Mouse (Mus musculus) urinary bladder, adult 18-20 months (tissue): ENCODE results near the gene Mmp27.

ENCODE experiments used
- DNase-seq, 2 experiments: peaks; one replicate each; pipeline ENCODE4 v3.0.0; 2022; ENCODE audit warnings: low spot score in 2 of 2, mixed read lengths in 2 of 2

The Mmp27 gene

DNA sequence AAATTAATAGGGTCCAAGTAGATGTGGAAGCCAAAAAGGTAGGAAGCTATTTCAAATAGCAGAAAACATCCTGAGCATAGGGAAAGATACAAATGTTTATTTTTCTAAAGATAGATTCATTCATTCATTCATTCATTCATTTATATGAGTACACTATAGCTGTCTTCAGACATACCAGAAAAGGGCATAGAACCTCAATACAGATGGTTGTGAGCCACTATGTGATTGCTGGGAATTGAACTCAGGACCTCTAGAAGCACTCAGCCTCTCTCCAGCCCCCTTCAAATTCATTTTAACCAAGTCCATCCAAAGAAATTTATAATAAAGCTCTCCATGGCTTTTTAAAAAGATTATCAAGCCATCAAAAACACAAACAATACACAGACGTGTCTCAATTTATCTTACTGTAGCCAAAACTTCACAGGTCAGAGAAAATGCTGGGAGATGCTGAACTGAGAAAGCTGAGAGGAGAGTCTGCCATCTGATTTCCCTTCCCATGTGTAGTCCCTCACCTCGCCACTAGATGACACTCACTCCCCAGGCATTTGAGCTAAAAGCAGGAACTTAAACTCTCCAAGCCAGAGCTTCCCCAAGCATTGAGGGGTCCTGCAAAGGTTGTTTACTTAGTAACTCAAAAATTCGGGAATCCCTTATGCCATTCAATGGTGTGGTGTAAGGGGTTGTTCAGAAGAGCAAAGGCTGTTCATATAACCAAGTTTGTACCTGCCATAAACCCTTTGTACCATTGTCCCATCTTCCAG, 32.0 kb downstream of the Mmp27 start:
- DNase-seq, result peak; percentile 24 to 57

DNA sequence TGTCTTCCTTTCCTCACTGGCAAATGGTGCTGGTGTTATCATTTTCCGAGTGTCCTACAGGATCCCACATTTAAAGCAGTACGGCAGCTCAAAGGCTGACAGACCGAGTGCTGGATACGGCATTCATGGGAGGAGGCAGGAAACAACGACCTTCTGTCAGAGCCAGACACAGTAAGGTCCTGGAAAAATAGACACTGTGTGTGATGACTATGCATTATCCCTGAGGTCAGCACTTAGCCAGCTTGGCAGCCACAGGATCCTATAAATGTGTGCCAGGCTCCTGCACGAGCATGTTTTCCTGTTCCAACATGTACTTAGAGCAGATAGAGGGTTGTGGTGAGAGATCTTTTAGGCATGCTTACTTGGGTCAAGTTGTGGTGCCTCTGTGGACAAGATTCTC, 32.8 kb downstream of the Mmp27 start:
- no peak for DNase-seq

DNA sequence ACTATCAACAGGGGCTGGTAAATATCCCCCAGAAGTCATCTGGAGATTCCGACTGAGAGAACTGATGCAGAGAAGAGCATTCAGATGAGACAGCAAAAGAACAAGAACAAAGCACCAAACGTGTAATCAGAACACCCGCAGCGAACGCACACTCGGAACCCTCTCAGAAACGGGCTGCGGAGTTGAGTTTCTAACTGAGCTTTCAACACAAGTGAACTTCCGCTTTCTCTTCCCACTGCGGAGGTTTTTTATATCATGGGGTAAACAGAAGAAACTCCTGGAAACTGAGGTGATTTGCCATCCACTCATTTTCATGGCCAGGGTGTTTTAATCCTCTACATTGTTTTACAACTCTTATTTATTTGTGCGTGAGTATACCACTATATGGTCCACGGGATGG, 34.4 kb downstream of the Mmp27 start:
- no peak for DNase-seq

DNA sequence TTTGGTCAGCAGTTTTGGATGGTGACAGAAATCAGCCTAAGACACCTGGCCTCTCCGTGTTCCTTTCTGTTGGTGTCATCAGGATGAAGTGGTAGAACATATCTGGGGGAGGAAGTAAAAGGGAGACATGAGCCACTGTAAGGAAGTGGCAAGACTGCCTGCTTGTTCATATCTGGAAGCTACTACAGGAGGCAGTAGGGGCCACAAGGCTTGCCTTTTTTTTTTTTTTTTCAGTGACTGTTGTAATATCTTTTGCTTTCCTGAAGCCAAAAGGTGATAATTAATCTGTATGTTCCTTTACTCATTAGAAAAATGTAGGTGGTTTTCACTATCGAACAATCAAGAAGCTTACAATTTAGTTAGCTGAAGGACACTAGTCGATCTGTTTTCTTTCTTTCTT, 51.4 kb downstream of the Mmp27 start:
- no peak for DNase-seq

DNA sequence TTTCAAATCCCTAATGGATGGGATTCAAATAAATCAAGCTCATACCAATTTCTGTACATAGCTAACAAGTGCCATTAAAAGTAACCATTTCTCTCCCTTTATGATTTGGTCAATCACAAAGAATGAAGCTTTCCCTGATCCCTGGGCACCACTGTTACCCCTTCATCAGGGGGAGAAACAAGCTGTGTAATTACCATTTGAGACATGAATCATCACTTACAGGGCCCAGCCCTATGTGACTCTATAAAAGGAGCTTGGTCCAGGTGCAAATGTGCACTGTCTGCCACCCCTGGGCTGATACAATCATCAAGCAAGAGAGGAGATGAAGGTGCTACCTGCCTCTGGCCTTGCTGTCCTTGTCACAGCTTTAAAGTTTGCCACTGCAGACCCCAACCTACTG, 56.7 kb downstream of the Mmp27 start, which contains the start of gene Mmp20:
Gene Mmp20 (plus strand): TSS at position 301 of the 400 bp plus-strand sequence.
- DNase-seq, result no peak
